Mouse (Mus musculus): ENCODE data around the gene Gpc4. TPM values are rescaled to one million over a fixed set of nuclear protein-coding genes. Genes with fewer than 3 reads are reported as not detected.

The Gpc4 gene
- total and polyA plus RNA-seq, 2 experiments from 2014 or later = 1.6 to 7.2 TPM

DNA sequence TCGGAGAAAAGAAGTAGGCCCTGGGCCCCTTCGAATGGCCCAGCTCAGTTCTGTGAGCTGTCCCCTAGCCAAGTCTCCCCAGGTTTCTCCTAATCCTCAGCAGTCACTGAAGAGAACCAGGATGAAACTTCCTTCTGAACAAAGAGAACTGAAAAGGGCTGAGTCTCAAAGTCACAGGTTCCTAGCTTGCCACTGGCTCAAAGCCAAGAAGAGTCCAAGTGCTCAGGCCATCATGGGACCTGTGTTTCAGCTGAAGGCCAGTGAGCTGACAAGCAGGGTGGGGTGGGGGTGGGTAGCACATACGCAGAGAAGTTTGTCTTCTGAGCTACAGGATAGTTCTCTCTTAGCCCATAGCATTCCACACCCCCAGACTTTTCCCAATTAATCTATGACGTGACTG, 36.3 kb downstream of the Gpc4 start:
- Histone ChIP-seq H3K4me3 (ENCODE audit: low read depth, low read length) (no peak overlapping the region), H3K9me3 (ENCODE audit: low read length) (no peaks in the 10 kb centered on the region), H3K9ac (replicated peaks; ENCODE audit: low read length, poor library complexity, severe bottlenecking) (no peak overlapping the region), H3K4me2 (ENCODE audit: low read depth, low read length, poor library complexity, severe bottlenecking) (no peak overlapping the region), H3K27me3 (ENCODE audit: insufficient read depth, low read length) (no peaks in the 10 kb centered on the region), H3K4me1 (ENCODE audit: insufficient read depth, low read length) (no peaks in the 10 kb centered on the region), H3K27ac (ENCODE audit: low read depth, low read length) (no peak overlapping the region), H3K36me3 (ENCODE audit: insufficient read depth, low read length) (no peaks in the 10 kb centered on the region)
- no peak for TF ChIP-seq CTCF (IDR thresholded peaks at IDR 0.05)
- DNase-seq (ENCODE audit: low spot score) (no peak), ATAC-seq (ENCODE audit: low FRiP score) (no peak)
- WGBS = 69% methylated on average over 4 of the region's 4 CpGs

- Histone ChIP-seq H3K27ac (ENCODE audit: low read depth, low read length) (no peak overlapping the region), H3K27me3 (ENCODE audit: insufficient read depth, low read length) (no peaks in the 10 kb centered on the region), H3K9me3 (ENCODE audit: low read length) (no peaks in the 10 kb centered on the region), H3K4me2 (ENCODE audit: low read depth, low read length, poor library complexity, severe bottlenecking) (no peak overlapping the region), H3K36me3 (ENCODE audit: insufficient read depth, low read length) (no peaks in the 10 kb centered on the region), H3K4me1 (ENCODE audit: insufficient read depth, low read length) (no peaks in the 10 kb centered on the region), H3K4me3 (ENCODE audit: low read depth, low read length) (no peak overlapping the region), H3K9ac (replicated peaks; ENCODE audit: low read length, poor library complexity, severe bottlenecking) (no peak overlapping the region)
- DNase-seq (ENCODE audit: low spot score) (no peak), ATAC-seq (ENCODE audit: low FRiP score) (no peak)
- WGBS = 86% methylated on average over 5 of the region's 5 CpGs
- TF ChIP-seq CTCF (IDR thresholded peaks at IDR 0.05) = no peak
These were observed 51.4 kb downstream of the Gpc4 start for GRCm38 (mm10) chrX:52113651-52114050.

GRCm38 (mm10) chrX:52109663-52110062, 55.4 kb downstream of the Gpc4 start:
- no peaks in the 10 kb centered on the region for H3K36me3 ChIP-seq (ENCODE audit: insufficient read depth, low read length)
- H3K9me3 ChIP-seq (ENCODE audit: low read length) = no peaks in the 10 kb centered on the region
- no peak overlapping the region for H3K9ac ChIP-seq (replicated peaks; ENCODE audit: low read length, poor library complexity, severe bottlenecking)
- DNase-seq (ENCODE audit: low spot score) (peak; percentile 62), ATAC-seq (ENCODE audit: low FRiP score) (no peak)
- TF ChIP-seq CTCF (IDR thresholded peaks at IDR 0.05) = no peak
- WGBS = 47% methylated on average over 2 of the region's 2 CpGs
- H3K4me2 ChIP-seq (ENCODE audit: low read depth, low read length, poor library complexity, severe bottlenecking) = no peak overlapping the region
- no peaks in the 10 kb centered on the region for H3K4me1 ChIP-seq (ENCODE audit: insufficient read depth, low read length)
- no peak overlapping the region for H3K4me3 ChIP-seq (ENCODE audit: low read depth, low read length)
- no peaks in the 10 kb centered on the region for H3K27me3 ChIP-seq (ENCODE audit: insufficient read depth, low read length)
- H3K27ac ChIP-seq (ENCODE audit: low read depth, low read length) = no peak overlapping the region

- Histone ChIP-seq H3K4me2 (ENCODE audit: low read depth, low read length, poor library complexity, severe bottlenecking) (no peak overlapping the region), H3K9me3 (ENCODE audit: low read length) (no peaks in the 10 kb centered on the region), H3K27me3 (ENCODE audit: insufficient read depth, low read length) (no peaks in the 10 kb centered on the region), H3K4me1 (ENCODE audit: insufficient read depth, low read length) (no peaks in the 10 kb centered on the region), H3K36me3 (ENCODE audit: insufficient read depth, low read length) (no peaks in the 10 kb centered on the region), H3K9ac (replicated peaks; ENCODE audit: low read length, poor library complexity, severe bottlenecking) (no peak overlapping the region), H3K4me3 (ENCODE audit: low read depth, low read length) (no peak overlapping the region), H3K27ac (ENCODE audit: low read depth, low read length) (no peak overlapping the region)
- 70% methylated on average over 1 of the region's 1 CpGs for WGBS
- DNase-seq (ENCODE audit: low spot score) (peak; percentile 44), ATAC-seq (ENCODE audit: low FRiP score) (no peak)
- no peak for TF ChIP-seq CTCF (IDR thresholded peaks at IDR 0.05)
These were observed 56.1 kb downstream of the Gpc4 start for GRCm38 (mm10) chrX:52108966-52109365.

DNA sequence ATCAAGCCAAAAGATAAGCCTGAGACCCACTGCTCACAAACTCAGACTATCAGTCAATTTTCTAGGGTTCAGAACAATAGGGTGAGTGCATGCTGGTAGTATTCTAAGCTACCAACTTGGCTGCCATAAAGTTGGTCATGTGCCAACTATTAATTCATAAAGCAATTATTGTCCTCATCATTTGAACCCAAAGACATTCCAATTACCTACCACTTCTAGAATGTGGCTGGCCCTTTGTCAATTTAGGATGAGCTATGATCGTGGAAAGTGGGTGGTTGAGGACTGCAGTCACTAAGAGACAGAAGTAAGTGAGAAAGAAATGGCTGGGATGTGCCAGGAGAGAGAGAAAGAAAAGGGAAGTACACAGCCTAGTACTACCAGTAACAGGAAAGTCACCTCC, 61.3 kb downstream of the Gpc4 start:
- Histone ChIP-seq H3K4me1 (ENCODE audit: insufficient read depth, low read length) (no peaks in the 10 kb centered on the region), H3K4me3 (ENCODE audit: low read depth, low read length) (no peak overlapping the region), H3K9ac (replicated peaks; ENCODE audit: low read length, poor library complexity, severe bottlenecking) (no peak overlapping the region), H3K27me3 (ENCODE audit: insufficient read depth, low read length) (no peaks in the 10 kb centered on the region), H3K27ac (ENCODE audit: low read depth, low read length) (no peak overlapping the region), H3K36me3 (ENCODE audit: insufficient read depth, low read length) (no peaks in the 10 kb centered on the region), H3K4me2 (ENCODE audit: low read depth, low read length, poor library complexity, severe bottlenecking) (no peak overlapping the region), H3K9me3 (ENCODE audit: low read length) (no peaks in the 10 kb centered on the region)
- ATAC-seq (ENCODE audit: low FRiP score) (no peak), DNase-seq (ENCODE audit: low spot score) (no peak)
- TF ChIP-seq CTCF (IDR thresholded peaks at IDR 0.05) = no peak
- WGBS = 97% methylated on average over 1 of the region's 1 CpGs

DNA sequence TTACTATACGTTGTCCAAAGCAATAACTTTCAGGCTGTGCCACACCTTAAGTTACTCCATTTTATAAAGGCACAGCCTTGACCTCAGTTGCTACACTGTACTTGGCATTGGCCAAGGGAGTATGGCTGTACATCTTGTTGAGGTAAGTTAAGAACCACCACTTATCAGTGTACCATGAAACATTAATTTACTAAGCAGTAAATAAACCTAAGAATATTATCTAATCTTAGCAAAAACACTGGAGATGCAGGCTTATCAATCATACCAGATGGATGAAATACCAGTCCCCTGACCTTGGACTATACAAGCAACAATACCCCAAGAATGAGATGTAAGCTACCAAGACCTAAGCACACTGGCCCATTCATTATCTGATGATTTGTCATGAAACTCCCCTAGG, 63.1 kb downstream of the Gpc4 start:
- Histone ChIP-seq H3K4me3 (ENCODE audit: low read depth, low read length) (no peak overlapping the region), H3K27me3 (ENCODE audit: insufficient read depth, low read length) (no peaks in the 10 kb centered on the region), H3K4me1 (ENCODE audit: insufficient read depth, low read length) (no peaks in the 10 kb centered on the region), H3K27ac (ENCODE audit: low read depth, low read length) (no peak overlapping the region), H3K9me3 (ENCODE audit: low read length) (no peaks in the 10 kb centered on the region), H3K4me2 (ENCODE audit: low read depth, low read length, poor library complexity, severe bottlenecking) (no peak overlapping the region), H3K9ac (replicated peaks; ENCODE audit: low read length, poor library complexity, severe bottlenecking) (no peak overlapping the region), H3K36me3 (ENCODE audit: insufficient read depth, low read length) (no peaks in the 10 kb centered on the region)
- TF ChIP-seq CTCF (IDR thresholded peaks at IDR 0.05) = no peak
- no peak for ATAC-seq (ENCODE audit: low FRiP score)
- 80% methylated on average over 1 of the region's 1 CpGs for WGBS
- DNase-seq (ENCODE audit: low spot score) = no peak
